Mouse (Mus musculus): ENCODE data around the gene Nkap. TPM values are rescaled to one million over a fixed set of nuclear protein-coding genes. Genes with fewer than 3 reads are reported as not detected.
A peak's percentile ranks its signal among the peaks of the same experiment; 100 is the strongest.
"Not testable (repeated sequence)": the region's sequence is repeated elsewhere in the genome, so short reads cannot be mapped to it uniquely, and the experiment has no call there.

Gene Nkap
- polyA plus RNA-seq (2012; ENCODE audit: insufficient read depth, insufficient read length, missing spikeins) = 14.4 and 19.5 TPM in 2 replicates

DNA sequence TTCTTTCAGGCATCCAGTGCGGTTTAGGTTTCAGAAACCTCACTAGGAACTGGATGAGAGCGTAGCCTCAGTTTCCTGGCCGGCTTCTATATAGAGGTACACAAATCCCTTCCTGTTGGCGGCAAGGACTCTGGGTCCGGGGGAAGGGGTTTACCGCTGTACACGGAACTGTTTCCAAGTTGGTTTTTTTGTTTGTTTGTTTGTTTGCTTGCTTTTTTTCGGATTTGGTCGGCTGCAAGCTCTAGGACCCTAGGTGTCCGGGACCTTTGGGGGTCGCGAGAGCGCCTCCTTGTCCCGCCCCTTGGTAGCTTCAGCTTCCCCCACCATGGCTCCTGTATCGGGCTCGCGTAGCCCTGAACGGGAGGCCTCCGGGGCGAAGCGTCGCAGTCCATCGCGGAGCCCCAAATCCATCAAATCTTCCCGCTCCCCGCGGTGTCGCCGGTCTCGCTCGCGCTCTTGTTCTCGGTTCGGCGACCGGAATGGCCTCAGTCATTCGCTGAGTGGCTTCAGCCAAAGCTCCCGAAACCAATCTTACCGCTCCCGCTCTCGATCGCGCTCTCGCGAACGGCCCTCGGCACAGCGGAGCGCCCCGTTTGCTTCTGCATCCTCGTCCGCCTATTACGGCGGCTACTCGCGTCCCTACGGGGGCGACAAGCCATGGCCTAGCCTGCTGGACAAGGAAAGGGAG lies at the start of gene Nkap:
Gene Nkap (plus strand): TSS at position 125 of the 688 bp plus-strand sequence.
- H3K4me1 ChIP-seq (ENCODE audit: control insufficient read depth, insufficient read depth, low read length) = peaks cover 2% of the 10 kb centered on the region; the same call in 1 of the 2 replicates
- TF ChIP-seq POLR2A (IDR thresholded peaks at IDR 0.05; ENCODE audit: borderline replicate concordance, low read depth, low read length) = no peak
- TF ChIP-seq CTCF (IDR thresholded peaks at IDR 0.05; ENCODE audit: low read depth, low read length) = no peak

DNA sequence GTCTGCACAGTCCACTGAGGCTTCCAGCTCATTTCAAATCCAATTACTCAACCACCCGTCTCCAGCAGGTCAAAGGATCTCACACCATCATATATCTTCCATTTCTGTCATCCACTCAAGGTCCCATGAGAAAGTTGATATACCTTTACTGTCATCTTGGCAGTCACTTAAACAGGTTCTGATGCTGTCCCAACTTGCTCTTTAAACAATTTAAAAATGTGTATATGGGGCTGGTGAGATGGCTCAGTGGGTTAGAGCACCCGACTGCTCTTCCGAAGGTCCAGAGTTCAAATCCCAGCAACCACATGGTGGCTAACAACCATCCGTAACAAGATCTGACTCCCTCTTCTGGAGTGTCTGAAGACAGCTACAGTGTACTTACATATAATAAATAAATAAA lies 46.2 kb upstream of the Nkap start:
- not testable (repeated sequence) for H3K4me3 ChIP-seq (ENCODE audit: insufficient read depth, low read length); H3K4me1 ChIP-seq (ENCODE audit: control insufficient read depth, insufficient read depth, low read length); H3K27ac ChIP-seq (ENCODE audit: insufficient read depth, low read depth, low read length)

More for the DNA sequence above, at the start of gene Nkap:
- peak within 1 kb of the TSS; percentile 59 for H3K27ac ChIP-seq (ENCODE audit: insufficient read depth, low read depth, low read length)
- H3K4me3 ChIP-seq (ENCODE audit: insufficient read depth, low read length) = peak within 1 kb of the TSS; percentile 88

GRCm38 (mm10) chrX:37081194-37081593 lies 45.4 kb upstream of the Nkap start:
- TF ChIP-seq CTCF (IDR thresholded peaks at IDR 0.05; ENCODE audit: low read depth, low read length) (no peak), POLR2A (IDR thresholded peaks at IDR 0.05; ENCODE audit: borderline replicate concordance, low read depth, low read length) (no peak)
- H3K27ac ChIP-seq (ENCODE audit: insufficient read depth, low read depth, low read length) = no peak overlapping the region
- no peak overlapping the region for H3K4me3 ChIP-seq (ENCODE audit: insufficient read depth, low read length)
- no peaks in the 10 kb centered on the region for H3K4me1 ChIP-seq (ENCODE audit: control insufficient read depth, insufficient read depth, low read length)

DNA sequence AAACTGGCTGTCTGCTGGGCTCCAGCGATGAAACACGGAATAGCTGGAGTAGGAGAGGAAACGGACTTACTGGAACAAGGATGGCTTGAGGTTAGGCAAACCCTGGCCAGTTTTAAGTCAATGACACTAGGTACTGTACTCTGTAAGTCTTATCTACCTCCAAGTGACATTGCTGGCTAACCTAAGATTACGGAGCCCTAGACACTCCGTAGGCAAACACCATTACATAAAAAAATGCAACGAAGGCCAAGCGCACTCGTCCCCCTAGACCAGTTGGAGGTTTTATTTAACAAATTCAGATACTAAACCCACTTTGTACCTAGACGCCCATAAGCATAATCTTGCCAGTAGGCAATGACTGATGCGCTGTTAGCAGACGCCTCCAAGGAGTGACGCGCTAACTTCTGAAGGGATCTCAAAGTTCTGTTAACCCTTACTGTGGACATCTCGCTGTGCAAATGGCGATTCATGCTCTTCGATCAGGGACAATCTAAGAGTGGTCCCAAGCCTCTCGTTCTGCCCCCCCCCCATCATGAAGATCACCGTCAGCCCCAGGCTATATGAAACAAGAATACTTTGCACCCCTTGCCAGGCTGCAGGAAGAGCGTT lies 42.2 kb upstream of the Nkap start:
- no peaks in the 10 kb centered on the region for H3K4me1 ChIP-seq (ENCODE audit: control insufficient read depth, insufficient read depth, low read length)
- H3K4me3 ChIP-seq (ENCODE audit: insufficient read depth, low read length) = peak overlapping the region; percentile 90
- no peak for TF ChIP-seq CTCF (IDR thresholded peaks at IDR 0.05; ENCODE audit: low read depth, low read length)
- no peak for TF ChIP-seq POLR2A (IDR thresholded peaks at IDR 0.05; ENCODE audit: borderline replicate concordance, low read depth, low read length)
- H3K27ac ChIP-seq (ENCODE audit: insufficient read depth, low read depth, low read length) = peak overlapping the region; percentile 64

GRCm38 (mm10) chrX:37084927-37085660 lies 41.5 kb upstream of the Nkap start, which contains the start of gene Rpl39:
Rpl39 (minus strand) TSS chrX:37085402.
- peak within 1 kb of the TSS; percentile 81 for H3K27ac ChIP-seq (ENCODE audit: insufficient read depth, low read depth, low read length)
- H3K4me1 ChIP-seq (ENCODE audit: control insufficient read depth, insufficient read depth, low read length) = no peaks in the 10 kb centered on the region
- peak within 1 kb of the TSS; percentile 90 for H3K4me3 ChIP-seq (ENCODE audit: insufficient read depth, low read length)
- no peak for TF ChIP-seq CTCF (IDR thresholded peaks at IDR 0.05; ENCODE audit: low read depth, low read length)
- TF ChIP-seq POLR2A (IDR thresholded peaks at IDR 0.05; ENCODE audit: borderline replicate concordance, low read depth, low read length) = no peak

DNA sequence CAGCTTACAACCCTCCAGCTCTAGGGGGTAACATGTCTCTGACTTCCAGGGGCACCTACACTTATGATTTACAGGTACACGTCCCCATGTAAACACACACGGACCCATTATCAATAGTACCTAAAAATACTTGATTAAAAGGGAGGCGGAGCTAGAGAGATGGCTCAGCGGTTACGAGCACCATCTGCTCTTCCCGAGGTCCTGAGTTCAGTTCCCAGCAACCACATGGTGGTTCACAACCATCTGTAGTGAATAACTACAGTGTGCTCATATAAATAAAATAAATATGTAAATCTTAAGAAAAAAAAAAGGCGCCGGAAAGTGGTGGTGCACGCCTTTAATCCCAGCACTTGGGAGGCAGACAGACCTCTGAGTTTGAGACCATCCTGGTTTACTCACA lies 40.9 kb upstream of the Nkap start:
- TF ChIP-seq CTCF (IDR thresholded peaks at IDR 0.05; ENCODE audit: low read depth, low read length) (no peak), POLR2A (IDR thresholded peaks at IDR 0.05; ENCODE audit: borderline replicate concordance, low read depth, low read length) (no peak)
- no peaks in the 10 kb centered on the region for H3K4me1 ChIP-seq (ENCODE audit: control insufficient read depth, insufficient read depth, low read length)
- peak overlapping the region; percentile 90 for H3K4me3 ChIP-seq (ENCODE audit: insufficient read depth, low read length)
- peak overlapping the region; percentile 79 for H3K27ac ChIP-seq (ENCODE audit: insufficient read depth, low read depth, low read length)

DNA sequence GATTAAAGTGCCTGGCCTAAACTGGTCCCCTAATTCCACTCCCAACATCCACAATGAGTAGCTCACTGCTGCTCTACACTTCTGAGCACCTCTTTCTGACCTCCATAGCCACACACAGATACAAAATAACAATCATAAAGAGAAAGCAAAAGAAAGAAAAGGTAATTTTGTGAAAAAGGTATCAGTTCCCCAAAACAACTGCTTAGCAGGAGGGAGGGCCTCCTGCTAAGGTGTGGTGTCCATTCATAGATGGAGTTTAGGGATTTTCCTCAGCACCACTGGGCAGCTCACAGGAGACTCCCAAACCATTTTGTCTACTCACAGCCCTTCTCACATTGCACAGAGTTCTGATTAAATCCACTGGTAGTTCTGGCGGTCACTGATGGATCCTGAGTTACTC lies 37.8 kb upstream of the Nkap start:
- TF ChIP-seq POLR2A (IDR thresholded peaks at IDR 0.05; ENCODE audit: borderline replicate concordance, low read depth, low read length) (no peak), CTCF (IDR thresholded peaks at IDR 0.05; ENCODE audit: low read depth, low read length) (no peak)
- Histone ChIP-seq H3K4me1 (ENCODE audit: control insufficient read depth, insufficient read depth, low read length) (no peaks in the 10 kb centered on the region), H3K4me3 (ENCODE audit: insufficient read depth, low read length) (no peak overlapping the region), H3K27ac (ENCODE audit: insufficient read depth, low read depth, low read length) (no peak overlapping the region)

DNA sequence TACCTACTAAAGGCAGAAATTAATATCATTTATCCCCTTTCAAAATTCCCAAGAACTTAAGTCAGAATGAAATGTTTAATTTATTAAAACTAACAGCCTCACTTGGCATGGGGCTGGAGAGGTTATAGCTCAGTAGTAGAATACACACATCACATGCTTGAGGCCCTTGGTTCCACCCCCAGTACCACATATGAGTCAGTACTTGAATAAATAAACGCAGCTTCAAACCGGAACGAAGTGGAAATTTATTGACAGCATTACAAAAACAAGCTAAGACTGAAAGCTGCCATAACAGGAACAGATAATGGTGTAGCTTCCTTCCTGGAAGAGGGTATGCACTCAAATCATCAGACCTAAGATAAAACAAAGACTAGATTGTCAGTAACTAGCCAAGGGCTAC lies 35.1 kb upstream of the Nkap start:
- TF ChIP-seq CTCF (IDR thresholded peaks at IDR 0.05; ENCODE audit: low read depth, low read length) (no peak), POLR2A (IDR thresholded peaks at IDR 0.05; ENCODE audit: borderline replicate concordance, low read depth, low read length) (no peak)
- Histone ChIP-seq H3K4me3 (ENCODE audit: insufficient read depth, low read length) (no peak overlapping the region), H3K27ac (ENCODE audit: insufficient read depth, low read depth, low read length) (no peak overlapping the region), H3K4me1 (ENCODE audit: control insufficient read depth, insufficient read depth, low read length) (peaks cover 4% of the 10 kb centered on the region)

- Histone ChIP-seq H3K4me3 (ENCODE audit: insufficient read depth, low read length) (no peak overlapping the region), H3K4me1 (ENCODE audit: control insufficient read depth, insufficient read depth, low read length) (peaks cover 4% of the 10 kb centered on the region), H3K27ac (ENCODE audit: insufficient read depth, low read depth, low read length) (no peak overlapping the region)
- TF ChIP-seq POLR2A (IDR thresholded peaks at IDR 0.05; ENCODE audit: borderline replicate concordance, low read depth, low read length) (no peak), CTCF (IDR thresholded peaks at IDR 0.05; ENCODE audit: low read depth, low read length) (no peak)
Measured at GRCm38 (mm10) chrX:37095106-37095768, 31.4 kb upstream of the Nkap start.

Measured in bone marrow macrophage, adult 2 months (primary cell).